Mouse (Mus musculus): ENCODE results near the gene Rab22a. TPM values are rescaled to one million over a fixed set of nuclear protein-coding genes. Genes with fewer than 3 reads are reported as not detected.

The Rab22a gene
- polyA plus RNA-seq, 1 experiment from 2014 or later: 51.1 TPM

DNA sequence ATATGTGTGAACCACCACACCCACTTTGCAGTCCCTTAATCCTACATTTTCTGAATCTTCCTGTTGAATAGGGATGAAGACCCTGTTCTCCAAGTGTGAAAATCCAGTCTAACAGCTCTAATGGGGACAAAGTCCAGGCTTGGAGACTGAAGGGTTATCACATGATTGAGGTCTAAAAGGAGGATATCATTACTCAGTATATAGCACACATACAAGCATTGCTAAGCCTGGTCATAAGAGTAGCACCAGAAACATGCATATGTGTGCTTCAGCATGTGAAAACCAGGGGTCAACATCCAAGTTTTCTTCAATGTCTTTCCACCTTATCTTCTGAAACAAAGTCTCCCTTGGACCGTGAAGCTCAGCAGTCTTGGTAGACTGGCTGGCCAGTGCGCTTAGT lies 19.0 kb downstream of the Rab22a start:
- no peaks in the 10 kb centered on the region for H3K27me3 ChIP-seq
- no peaks in the 10 kb centered on the region for H3K9me3 ChIP-seq (replicated peaks)
- no peak overlapping the region for H3K4me2 ChIP-seq (replicated peaks)
- peaks cover 8% of the 10 kb centered on the region; the same call in 1 of the 2 replicates for H3K4me1 ChIP-seq
- ATAC-seq (ENCODE audit: low FRiP score): no peak
- no peaks in the 10 kb centered on the region; the same call in 1 of the 2 replicates for H3K36me3 ChIP-seq
- 89% methylated on average over 2 of the region's 2 CpGs for WGBS
- H3K4me3 ChIP-seq: no peak overlapping the region
- H3K27ac ChIP-seq: no peak overlapping the region
- no peak overlapping the region for H3K9ac ChIP-seq

DNA sequence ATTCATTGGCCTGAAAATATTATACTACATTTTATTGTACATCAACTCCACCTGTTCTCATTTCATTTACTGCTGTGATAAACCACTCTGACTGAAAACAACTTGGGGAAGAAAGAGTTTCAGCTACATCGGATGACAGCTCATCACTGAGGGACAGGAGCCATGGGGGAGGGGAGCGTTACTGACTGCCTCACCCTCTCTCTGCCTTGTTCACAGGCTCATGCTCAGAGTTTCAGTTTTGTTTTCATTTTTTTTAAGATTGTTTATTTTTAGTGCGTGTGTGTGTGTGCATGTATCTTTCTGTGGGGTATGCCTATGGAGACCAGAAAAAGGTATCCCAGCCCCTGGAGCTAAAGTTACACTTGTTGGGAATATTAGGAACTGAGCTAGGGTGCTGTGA lies 19.7 kb downstream of the Rab22a start:
- Histone ChIP-seq H3K27me3 (no peaks in the 10 kb centered on the region), H3K4me1 (peaks cover 8% of the 10 kb centered on the region; the same call in 1 of the 2 replicates), H3K9me3 (replicated peaks) (no peaks in the 10 kb centered on the region), H3K36me3 (no peaks in the 10 kb centered on the region; the same call in 1 of the 2 replicates), H3K4me3 (no peak overlapping the region), H3K27ac (no peak overlapping the region), H3K9ac (no peak overlapping the region), H3K4me2 (replicated peaks) (no peak overlapping the region)
- no peak for ATAC-seq (ENCODE audit: low FRiP score)
- 70% methylated on average over 3 of the region's 3 CpGs for WGBS

DNA sequence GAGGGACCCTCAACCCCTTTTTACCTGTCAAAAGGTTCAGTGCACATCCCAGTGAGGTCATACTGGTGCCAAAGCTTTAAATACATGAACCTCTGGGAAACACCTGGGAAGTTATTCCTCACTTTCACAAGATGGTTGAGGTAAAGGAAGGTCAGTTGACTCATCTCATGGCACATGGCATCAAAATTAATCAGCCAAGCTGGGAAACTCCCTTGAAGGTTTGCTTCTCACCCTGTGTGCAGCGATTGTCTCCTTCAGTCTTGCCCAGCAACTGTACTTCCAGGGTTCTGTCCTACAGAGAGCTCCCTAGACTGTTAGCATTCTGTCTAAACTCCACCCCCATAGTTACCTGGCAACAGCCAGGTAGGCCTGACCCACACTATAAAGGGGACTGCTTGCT lies 20.6 kb downstream of the Rab22a start:
- no peaks in the 10 kb centered on the region for H3K9me3 ChIP-seq (replicated peaks)
- no peak overlapping the region for H3K27ac ChIP-seq
- H3K4me2 ChIP-seq (replicated peaks): no peak overlapping the region
- H3K4me1 ChIP-seq: peaks cover 8% of the 10 kb centered on the region; the same call in 1 of the 2 replicates
- no peak overlapping the region for H3K9ac ChIP-seq
- WGBS: 90% methylated on average over 1 of the region's 1 CpGs
- H3K36me3 ChIP-seq: no peaks in the 10 kb centered on the region
- H3K4me3 ChIP-seq: no peak overlapping the region
- no peak for ATAC-seq (ENCODE audit: low FRiP score)
- H3K27me3 ChIP-seq: no peaks in the 10 kb centered on the region

DNA sequence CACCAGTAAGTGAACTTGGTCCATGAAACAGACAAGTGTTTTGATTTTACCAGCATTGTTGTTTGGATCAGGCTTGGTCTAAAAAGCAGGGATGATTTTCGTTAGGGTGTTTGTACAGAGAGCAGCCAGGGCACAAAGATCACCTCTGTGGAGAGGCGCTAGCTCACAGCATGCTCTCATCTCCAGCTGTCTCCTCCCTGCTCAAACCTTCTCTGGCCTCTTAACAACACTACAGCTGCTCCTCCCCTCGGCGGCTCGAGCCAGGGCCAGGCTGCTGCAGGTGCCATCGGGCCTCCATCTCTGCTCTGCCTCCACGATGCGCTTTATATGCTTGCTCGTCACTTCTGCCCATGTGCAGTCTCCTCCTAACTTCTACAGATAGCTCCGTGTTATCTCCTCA lies 23.2 kb downstream of the Rab22a start:
- Histone ChIP-seq H3K27me3 (no peaks in the 10 kb centered on the region), H3K27ac (no peak overlapping the region), H3K9me3 (replicated peaks) (no peaks in the 10 kb centered on the region), H3K4me1 (peaks cover 23% of the 10 kb centered on the region), H3K36me3 (no peaks in the 10 kb centered on the region), H3K4me3 (no peak overlapping the region), H3K9ac (no peak overlapping the region), H3K4me2 (replicated peaks) (no peak overlapping the region)
- no peak for ATAC-seq (ENCODE audit: low FRiP score)
- WGBS: 59% methylated on average over 10 of the region's 10 CpGs

DNA sequence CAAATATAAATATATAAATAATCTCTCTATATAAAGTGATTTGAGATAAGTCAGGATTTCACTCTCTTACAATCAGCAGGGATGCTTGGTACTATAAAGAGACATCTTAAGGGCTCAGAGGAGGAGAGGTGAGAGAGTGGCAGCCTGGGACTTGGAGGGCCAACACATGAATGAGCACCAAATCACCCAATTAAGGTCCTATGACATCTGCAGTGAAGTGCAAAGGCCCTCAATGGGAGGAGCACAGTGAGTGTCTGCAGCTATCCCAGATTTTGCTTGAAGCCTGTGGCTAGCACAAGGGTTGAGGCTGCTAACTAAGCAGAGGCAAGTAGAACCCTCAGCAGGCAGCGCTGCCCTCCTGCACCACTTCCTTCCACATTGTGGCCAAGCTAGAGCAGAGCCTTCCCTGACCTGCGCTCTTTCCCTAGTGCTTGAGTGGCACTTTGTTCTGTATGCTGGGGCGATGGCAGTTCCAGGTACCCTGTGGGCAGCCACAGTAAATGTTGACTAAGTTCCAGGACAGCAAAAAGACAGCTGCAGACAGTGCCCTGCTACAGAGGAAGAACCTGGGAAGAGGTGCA lies 26.3 kb downstream of the Rab22a start:
- WGBS: 87% methylated on average over 3 of the region's 3 CpGs

DNA sequence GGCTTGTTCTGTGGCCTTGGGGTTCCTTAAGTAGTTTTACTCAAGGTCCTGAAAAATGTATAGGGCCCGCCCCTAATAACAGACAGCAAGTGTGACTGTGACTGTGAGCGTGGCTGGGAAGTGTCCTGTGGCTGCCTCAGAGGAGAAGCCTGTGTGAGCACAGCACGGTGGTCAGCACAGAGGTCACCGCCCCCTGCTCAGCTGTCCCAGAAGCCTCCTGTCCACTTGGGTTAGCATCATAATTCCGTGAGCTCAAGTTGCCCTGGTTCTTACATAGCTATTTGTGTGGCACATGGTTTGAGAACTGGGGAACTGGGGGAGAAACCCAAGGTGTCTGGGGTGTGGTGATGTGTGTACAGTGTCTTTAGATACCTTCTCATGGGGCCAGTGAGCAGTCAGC lies 27.8 kb downstream of the Rab22a start:
- Histone ChIP-seq H3K4me1 (peaks cover 26% of the 10 kb centered on the region), H3K27ac (no peak overlapping the region), H3K9me3 (replicated peaks) (no peaks in the 10 kb centered on the region), H3K9ac (no peak overlapping the region), H3K36me3 (peaks cover 18% of the 10 kb centered on the region), H3K4me3 (no peak overlapping the region), H3K4me2 (replicated peaks) (no peak overlapping the region), H3K27me3 (no peaks in the 10 kb centered on the region)
- no peak for ATAC-seq (ENCODE audit: low FRiP score)
- WGBS: 77% methylated on average over 5 of the region's 5 CpGs

More for the DNA sequence above, 26.3 kb downstream of the Rab22a start:
- H3K9ac ChIP-seq: no peak overlapping the region
- H3K9me3 ChIP-seq (replicated peaks): no peaks in the 10 kb centered on the region
- H3K4me1 ChIP-seq: peaks cover 27% of the 10 kb centered on the region
- H3K4me2 ChIP-seq (replicated peaks): no peak overlapping the region
- H3K27ac ChIP-seq: no peak overlapping the region
- H3K27me3 ChIP-seq: no peaks in the 10 kb centered on the region
- no peak overlapping the region for H3K4me3 ChIP-seq
- no peak for ATAC-seq (ENCODE audit: low FRiP score)
- peaks cover 18% of the 10 kb centered on the region for H3K36me3 ChIP-seq

DNA sequence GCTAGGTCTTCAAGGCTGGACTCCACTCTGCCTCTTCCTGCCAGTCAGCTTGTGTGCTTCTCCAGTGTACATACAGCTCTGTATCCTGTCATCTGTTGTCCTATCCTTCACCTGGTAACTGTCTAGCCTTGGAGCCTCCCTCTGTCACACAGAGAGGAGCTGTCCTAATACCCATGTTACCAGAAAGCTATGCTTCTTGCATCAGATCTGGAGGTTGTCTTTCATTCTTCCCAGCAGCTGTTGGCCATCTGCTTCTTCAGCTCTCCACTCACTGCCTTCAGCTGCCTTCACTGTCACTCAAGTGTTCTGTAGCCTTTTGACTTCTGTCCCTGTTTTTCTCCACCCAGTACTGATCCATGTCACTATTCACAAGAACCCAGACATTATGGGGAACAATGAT lies 30.3 kb downstream of the Rab22a start:
- Histone ChIP-seq H3K9ac (no peak overlapping the region), H3K27ac (no peak overlapping the region), H3K4me2 (replicated peaks) (no peak overlapping the region), H3K9me3 (replicated peaks) (no peaks in the 10 kb centered on the region), H3K4me1 (peaks cover 19% of the 10 kb centered on the region), H3K4me3 (no peak overlapping the region), H3K36me3 (peaks cover 27% of the 10 kb centered on the region), H3K27me3 (no peaks in the 10 kb centered on the region)
- ATAC-seq (ENCODE audit: low FRiP score): no peak

DNA sequence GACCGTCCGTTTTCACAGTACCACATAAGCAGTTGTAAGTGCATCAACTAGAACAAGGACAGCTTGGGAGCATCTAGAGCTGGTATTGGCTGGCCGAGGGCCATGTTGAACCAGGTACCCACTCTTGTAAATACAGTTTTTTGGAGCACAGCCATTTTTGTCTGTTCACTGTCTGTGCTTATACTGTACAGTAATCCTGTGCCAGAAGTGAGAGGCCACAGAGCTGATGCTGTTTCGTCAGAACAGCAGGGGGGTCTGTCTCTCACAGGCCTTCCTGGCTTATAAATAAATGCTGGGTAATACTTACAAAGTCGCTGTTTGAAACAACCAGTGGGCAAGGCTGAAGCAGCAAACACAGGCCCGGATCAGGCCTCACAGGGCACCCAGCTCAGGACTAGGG lies 32.2 kb downstream of the Rab22a start:
- 91% methylated on average over 6 of the region's 6 CpGs for WGBS
- ATAC-seq (ENCODE audit: low FRiP score): no peak
- no peaks in the 10 kb centered on the region for H3K27me3 ChIP-seq
- H3K4me2 ChIP-seq (replicated peaks): no peak overlapping the region
- no peaks in the 10 kb centered on the region for H3K9me3 ChIP-seq (replicated peaks)
- no peak overlapping the region for H3K9ac ChIP-seq
- H3K4me1 ChIP-seq: peaks cover 8% of the 10 kb centered on the region
- peaks cover 39% of the 10 kb centered on the region for H3K36me3 ChIP-seq
- H3K27ac ChIP-seq: no peak overlapping the region
- no peak overlapping the region for H3K4me3 ChIP-seq

DNA sequence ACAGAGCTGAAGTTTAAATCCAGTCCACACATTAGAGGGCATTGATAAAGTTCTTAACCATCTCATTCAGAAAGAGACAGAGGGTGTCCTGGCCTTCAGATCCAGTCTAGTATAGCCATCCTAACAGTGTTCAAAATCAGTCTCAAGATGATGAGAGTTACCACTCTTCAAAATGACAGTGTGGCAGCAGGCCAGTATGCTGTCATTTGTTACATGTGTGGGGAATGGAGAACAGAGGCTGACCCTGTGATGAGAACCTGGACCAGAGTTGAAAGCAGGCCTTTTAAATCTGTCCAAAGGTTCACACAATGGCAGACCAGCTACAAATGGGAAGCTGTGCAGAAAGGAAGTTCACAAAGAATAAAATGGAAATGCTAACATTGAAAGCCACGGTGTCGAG lies 33.1 kb downstream of the Rab22a start:
- no peak for ATAC-seq (ENCODE audit: low FRiP score)

DNA sequence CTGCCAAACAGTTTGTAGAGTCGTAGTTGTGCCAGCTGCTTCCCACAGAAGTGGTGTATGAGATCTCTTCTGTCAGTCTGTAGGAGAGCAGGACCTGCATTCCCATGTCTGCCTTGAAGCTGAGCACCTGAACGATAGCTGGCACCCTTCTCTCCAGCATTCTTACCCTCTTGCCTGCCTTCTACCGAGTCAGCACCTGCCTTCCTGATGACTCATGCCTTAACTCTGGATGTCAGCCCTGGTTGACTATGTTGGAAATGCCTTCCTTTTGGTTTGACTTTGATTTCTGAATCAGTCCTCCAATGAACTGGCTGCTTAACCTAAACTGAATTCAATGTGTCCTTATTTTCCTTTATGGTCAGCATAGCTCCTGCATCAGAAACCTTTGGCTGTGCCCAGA lies 39.3 kb downstream of the Rab22a start:
- no peak for ATAC-seq (ENCODE audit: low FRiP score)
- no peak overlapping the region for H3K4me2 ChIP-seq (replicated peaks)
- 88% methylated on average over 3 of the region's 3 CpGs for WGBS
- no peak overlapping the region for H3K27ac ChIP-seq
- H3K4me1 ChIP-seq: 0 out of 2 replicates have a peak, but pooled peaks cover 6% of the 10 kb centered on the region
- H3K27me3 ChIP-seq: no peaks in the 10 kb centered on the region
- no peak overlapping the region for H3K4me3 ChIP-seq
- H3K36me3 ChIP-seq: peaks cover 69% of the 10 kb centered on the region
- no peak overlapping the region for H3K9ac ChIP-seq
- no peaks in the 10 kb centered on the region for H3K9me3 ChIP-seq (replicated peaks)

More for the DNA sequence above, 33.1 kb downstream of the Rab22a start:
- Histone ChIP-seq H3K4me1 (peaks cover 4% of the 10 kb centered on the region; the same call in 1 of the 2 replicates), H3K4me3 (no peak overlapping the region), H3K9ac (no peak overlapping the region), H3K27ac (no peak overlapping the region; the same call in 1 of the 2 replicates), H3K27me3 (no peaks in the 10 kb centered on the region), H3K4me2 (replicated peaks) (no peak overlapping the region), H3K36me3 (peaks cover 48% of the 10 kb centered on the region), H3K9me3 (replicated peaks) (no peaks in the 10 kb centered on the region)
- 93% methylated on average over 2 of the region's 2 CpGs for WGBS

DNA sequence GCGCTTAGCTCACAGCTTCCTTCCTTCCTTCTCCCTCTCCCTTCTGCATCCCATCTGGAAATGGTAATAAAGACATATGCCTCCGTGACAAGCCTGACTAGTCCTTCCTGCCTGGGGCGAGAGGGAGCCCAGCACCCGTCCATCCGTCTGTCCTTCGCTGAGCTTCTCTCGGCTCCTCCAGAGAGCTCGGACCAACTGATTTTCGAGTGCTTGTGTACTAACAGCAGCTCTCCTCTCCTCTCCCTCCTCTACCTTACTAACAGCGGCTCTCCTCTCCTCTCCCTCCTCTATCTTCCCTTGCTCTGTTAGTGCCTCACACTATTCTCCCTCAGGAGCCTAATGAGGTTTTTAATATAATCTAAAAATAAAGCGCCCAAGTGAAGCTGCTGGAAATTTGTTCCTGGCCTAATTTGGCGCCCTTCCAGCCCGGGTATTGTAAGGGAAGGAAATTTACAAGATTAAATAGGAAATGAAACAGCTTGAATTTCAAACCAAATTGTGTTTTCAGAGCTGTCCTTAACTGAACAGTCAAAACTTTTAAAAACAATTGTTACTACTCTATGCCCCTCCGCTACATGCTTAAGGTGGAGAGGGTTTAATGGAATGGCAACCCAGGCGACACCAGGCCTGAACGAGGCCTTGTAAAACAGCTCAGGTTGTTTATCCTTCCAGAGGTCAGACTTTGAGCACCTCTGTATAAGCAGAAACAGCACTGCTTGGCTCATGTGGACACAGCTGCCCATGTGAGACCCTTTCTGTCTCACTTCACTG lies 42.7 kb downstream of the Rab22a start:
- no peaks in the 10 kb centered on the region for H3K27me3 ChIP-seq
- ATAC-seq (ENCODE audit: low FRiP score): no peak
- peaks cover 60% of the 10 kb centered on the region for H3K36me3 ChIP-seq
- H3K4me1 ChIP-seq: peaks cover 6% of the 10 kb centered on the region; the same call in 1 of the 2 replicates
- 0 out of 2 replicates have a peak overlapping the region, but pooled peaks have one; percentile 48 for H3K27ac ChIP-seq
- peak overlapping the region; percentile 23; the same call in 1 of the 2 replicates for H3K9ac ChIP-seq
- no peak overlapping the region for H3K4me2 ChIP-seq (replicated peaks)
- 77% methylated on average over 16 of the region's 16 CpGs for WGBS
- H3K4me3 ChIP-seq: no peak overlapping the region
- no peaks in the 10 kb centered on the region for H3K9me3 ChIP-seq (replicated peaks)

DNA sequence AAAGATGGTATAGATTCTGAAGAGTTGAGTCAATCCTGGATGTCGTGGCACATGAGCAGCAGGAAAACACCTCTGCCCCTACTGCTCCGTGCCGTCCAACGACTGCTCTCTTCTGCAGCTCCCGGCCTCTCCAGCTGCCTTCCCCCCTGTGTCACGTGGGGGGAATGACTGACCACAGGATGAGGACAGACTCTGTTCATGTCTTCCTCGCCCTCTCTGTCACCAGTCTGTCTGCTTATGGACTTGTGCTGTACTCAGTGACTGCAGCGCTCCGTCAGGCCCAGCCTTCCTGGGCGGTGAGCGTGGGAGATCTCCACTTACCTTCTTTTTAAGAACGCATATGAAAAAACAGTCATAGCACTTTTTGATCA lies 43.3 kb downstream of the Rab22a start:
- H3K27ac ChIP-seq: 0 out of 2 replicates have a peak overlapping the region, but pooled peaks have one; percentile 48
- no peaks in the 10 kb centered on the region for H3K9me3 ChIP-seq (replicated peaks)
- ATAC-seq (ENCODE audit: low FRiP score): no peak
- H3K9ac ChIP-seq: no peak overlapping the region
- H3K4me1 ChIP-seq: peaks cover 6% of the 10 kb centered on the region; the same call in 1 of the 2 replicates
- H3K27me3 ChIP-seq: no peaks in the 10 kb centered on the region
- no peak overlapping the region for H3K4me3 ChIP-seq
- WGBS: 83% methylated on average over 12 of the region's 12 CpGs
- H3K36me3 ChIP-seq: peaks cover 54% of the 10 kb centered on the region
- H3K4me2 ChIP-seq (replicated peaks): no peak overlapping the region

All from hindbrain, embryonic 12.5 days (tissue).